8 mouse cellular contexts compared by ENCODE assay signal in the genomic region with DNA sequence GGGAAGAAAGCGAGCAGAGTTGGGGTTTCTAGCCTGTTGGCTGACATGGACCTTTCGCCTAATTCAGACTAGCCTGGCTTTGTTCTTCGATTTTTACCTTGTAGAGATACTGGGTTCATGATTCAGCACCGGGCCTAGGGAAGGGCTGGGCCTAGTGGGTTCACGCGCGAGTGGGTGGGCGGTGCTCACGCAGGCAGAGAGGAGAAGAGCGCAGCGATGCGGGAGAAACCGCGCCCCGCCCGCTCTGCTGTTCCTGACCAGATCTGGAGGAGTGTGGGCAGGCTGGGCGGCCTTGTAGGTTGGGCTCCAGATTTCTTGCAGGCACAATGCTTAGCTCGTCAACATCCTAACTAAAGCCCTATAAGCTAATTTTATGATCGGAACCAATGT. TPM values are rescaled to one million over a fixed set of nuclear protein-coding genes. Genes with fewer than 3 reads are reported as not detected.
DNase-seq lines count a peak whose midpoint lies in the region; ATAC-seq and TF ChIP-seq lines count a peak whose summit lies in the region.

No protein-coding gene starts in this region.

- peaks cover 5% of the 10 kb centered on the region for H3K27me3 ChIP-seq in liver, embryonic 11.5 days (replicated peaks; ENCODE audit: control insufficient read depth, insufficient read depth, low read length)
- no peaks in the 10 kb centered on the region for H3K27me3 ChIP-seq in embryonic facial prominence, embryonic 15.5 days
- H3K27me3 ChIP-seq in liver, postnatal 0 days (ENCODE audit: insufficient read depth, low read length): no peaks in the 10 kb centered on the region
- no peaks in the 10 kb centered on the region for H3K27me3 ChIP-seq in stomach, embryonic 16.5 days (ENCODE audit: control insufficient read depth, insufficient read depth, low read length)

- no peak for TF ChIP-seq CTCF in liver, postnatal 0 days (IDR thresholded peaks at IDR 0.05; ENCODE audit: low read depth)

- ATAC-seq in liver, embryonic 11.5 days (replicated peaks; ENCODE audit: low FRiP score): no peak
- no peak for ATAC-seq in embryonic facial prominence, embryonic 15.5 days (ENCODE audit: insufficient number of reproducible peaks, low FRiP score, low TSS enrichment, low read depth)
- no peak for ATAC-seq in liver, postnatal 0 days
- no peak for ATAC-seq in stomach, embryonic 16.5 days (ENCODE audit: insufficient read depth, low FRiP score)
- ATAC-seq in erythroblast, adult 5-6 weeks (replicated peaks; ENCODE audit: low FRiP score, poor library complexity, severe bottlenecking): no peak

- no peak overlapping the region for H3K27ac ChIP-seq in liver, embryonic 11.5 days (ENCODE audit: low read depth, low read length)
- H3K27ac ChIP-seq in embryonic facial prominence, embryonic 15.5 days (replicated peaks): no peak overlapping the region
- no peak overlapping the region for H3K27ac ChIP-seq in liver, postnatal 0 days (ENCODE audit: low read depth)
- H3K27ac ChIP-seq in stomach, embryonic 16.5 days (ENCODE audit: low read length): no peak overlapping the region

- peak overlapping the region; percentile 62 for H3K4me2 ChIP-seq in liver, embryonic 11.5 days
- H3K4me2 ChIP-seq in embryonic facial prominence, embryonic 15.5 days (replicated peaks): peak overlapping the region; percentile 59
- peak overlapping the region; percentile 62 for H3K4me2 ChIP-seq in liver, postnatal 0 days (ENCODE audit: low read depth, low read length)
- H3K4me2 ChIP-seq in stomach, embryonic 16.5 days (ENCODE audit: low read depth, low read length): peak overlapping the region; percentile 69

- no peaks in the 10 kb centered on the region for H3K9me3 ChIP-seq in liver, embryonic 11.5 days (ENCODE audit: control insufficient read depth, low read length)
- no peaks in the 10 kb centered on the region for H3K9me3 ChIP-seq in embryonic facial prominence, embryonic 15.5 days (replicated peaks)
- H3K9me3 ChIP-seq in liver, postnatal 0 days (ENCODE audit: low read length): no peaks in the 10 kb centered on the region
- H3K9me3 ChIP-seq in stomach, embryonic 16.5 days (replicated peaks; ENCODE audit: control insufficient read depth, low read length): no peaks in the 10 kb centered on the region

- WGBS in liver, embryonic 11.5 days: 38% methylated on average over 19 of the region's 19 CpGs
- 33% methylated on average over 19 of the region's 19 CpGs for WGBS in embryonic facial prominence, embryonic 15.5 days
- WGBS in liver, postnatal 0 days (ENCODE audit: insufficient replicate concordance): 48% methylated on average over 19 of the region's 19 CpGs
- 33% methylated on average over 19 of the region's 19 CpGs for WGBS in stomach, embryonic 16.5 days

- H3K4me3 ChIP-seq in liver, embryonic 11.5 days (ENCODE audit: low read depth, low read length): no peak overlapping the region
- H3K4me3 ChIP-seq in embryonic facial prominence, embryonic 15.5 days (replicated peaks): peak overlapping the region; percentile 34
- H3K4me3 ChIP-seq in liver, postnatal 0 days (ENCODE audit: low read depth, low read length): 0 out of 2 replicates have a peak overlapping the region, but pooled peaks have one; percentile 24
- H3K4me3 ChIP-seq in stomach, embryonic 16.5 days (replicated peaks; ENCODE audit: low read length): peak overlapping the region; percentile 36; the same call in 1 of the 2 replicates

- no peaks in the 10 kb centered on the region for H3K36me3 ChIP-seq in liver, embryonic 11.5 days (ENCODE audit: control insufficient read depth, insufficient read depth, low read length)
- H3K36me3 ChIP-seq in embryonic facial prominence, embryonic 15.5 days: no peaks in the 10 kb centered on the region
- no peaks in the 10 kb centered on the region for H3K36me3 ChIP-seq in liver, postnatal 0 days (replicated peaks; ENCODE audit: insufficient read depth, low read length)
- H3K36me3 ChIP-seq in stomach, embryonic 16.5 days (ENCODE audit: control insufficient read depth, insufficient read depth, low read length): no peaks in the 10 kb centered on the region

- no peak for TF ChIP-seq EP300 in liver, postnatal 0 days (IDR thresholded peaks at IDR 0.05; ENCODE audit: low read depth)

- H3K9ac ChIP-seq in liver, embryonic 11.5 days (ENCODE audit: low read depth, low read length): no peak overlapping the region
- H3K9ac ChIP-seq in embryonic facial prominence, embryonic 15.5 days: no peak overlapping the region
- H3K9ac ChIP-seq in liver, postnatal 0 days (replicated peaks): no peak overlapping the region
- H3K9ac ChIP-seq in stomach, embryonic 16.5 days (ENCODE audit: low read length): no peak overlapping the region; the same call in 1 of the 2 replicates

- no peak for DNase-seq in liver, embryonic 11.5 days (ENCODE audit: low spot score)
- no peak for DNase-seq in liver
- peak; percentile 84 to 88 for DNase-seq in layer of hippocampus, adult 18-20 months (ENCODE audit: low spot score in 2 of 2)
- DNase-seq in liver, postnatal 0 days: no peak
- no peak for DNase-seq in urinary bladder, adult 2 months (ENCODE audit: low spot score)

- peaks cover 12% of the 10 kb centered on the region for H3K4me1 ChIP-seq in liver, embryonic 11.5 days (replicated peaks; ENCODE audit: control insufficient read depth, insufficient read depth, low read length)
- peaks cover 11% of the 10 kb centered on the region for H3K4me1 ChIP-seq in embryonic facial prominence, embryonic 15.5 days
- H3K4me1 ChIP-seq in liver, postnatal 0 days (ENCODE audit: insufficient read depth): peaks cover 9% of the 10 kb centered on the region
- H3K4me1 ChIP-seq in stomach, embryonic 16.5 days (ENCODE audit: control insufficient read depth, insufficient read depth, low read length): peaks cover 9% of the 10 kb centered on the region

RNA-seq across cellular contexts. Expression of gene Map4k5, which starts 15.5 kb away (rescaled TPM):
- polyA plus RNA-seq in liver, embryonic 11.5 days (2014; fragmentation: Nextera tagmentation; extraction: Ambion mirVana): 21.5 and 26.8 TPM in 2 replicates
- 36.5 and 36.6 TPM in 2 replicates for polyA plus RNA-seq in embryonic facial prominence, embryonic 15.5 days (2015; fragmentation: Nextera tagmentation; extraction: Ambion mirVana)
- 10 to 100 TPM; 45.8 to 48.9 TPM for total RNA-seq in layer of hippocampus, adult 18-20 months (2021)
- polyA plus RNA-seq in liver, postnatal 0 days (2015; fragmentation: Nextera tagmentation; extraction: Ambion mirVana): 11.7 and 11.8 TPM in 2 replicates
- 19.1 and 24.3 TPM in 2 replicates for polyA plus RNA-seq in stomach, embryonic 16.5 days (2015; fragmentation: Nextera tagmentation; extraction: Ambion mirVana)
- polyA plus RNA-seq in urinary bladder, adult 2 months (2012; rRNA removed): 23.3 and 29.0 TPM in 2 replicates
- 320 and 330 TPM in 2 replicates for total RNA-seq in erythroblast, adult 5-6 weeks (2015; ENCODE audit: low replicate concordance)
- total RNA-seq in erythroblast, adult 5-6 weeks (2017; ENCODE audit: low replicate concordance): 596 and 599 TPM in 2 replicates

RNA-seq across cellular contexts. Expression of gene Atl1, which starts 16.1 kb away (rescaled TPM):
- polyA plus RNA-seq in liver, embryonic 11.5 days (2014; fragmentation: Nextera tagmentation; extraction: Ambion mirVana): 1.0 and 1.5 TPM in 2 replicates
- polyA plus RNA-seq in embryonic facial prominence, embryonic 15.5 days (2015; fragmentation: Nextera tagmentation; extraction: Ambion mirVana): 7.3 and 8.6 TPM in 2 replicates
- 100 to 1,000 TPM; 192 to 198 TPM for total RNA-seq in layer of hippocampus, adult 18-20 months (2021)
- polyA plus RNA-seq in liver, postnatal 0 days (2015; fragmentation: Nextera tagmentation; extraction: Ambion mirVana): 1.0 and 1.1 TPM in 2 replicates
- polyA plus RNA-seq in stomach, embryonic 16.5 days (2015; fragmentation: Nextera tagmentation; extraction: Ambion mirVana): 4.5 and 7.2 TPM in 2 replicates
- 6.8 and 9.1 TPM in 2 replicates for polyA plus RNA-seq in urinary bladder, adult 2 months (2012; rRNA removed)
- 5.4 and 9.6 TPM in 2 replicates for total RNA-seq in erythroblast, adult 5-6 weeks (2015; ENCODE audit: low replicate concordance)
- 12.8 and 23.0 TPM in 2 replicates for total RNA-seq in erythroblast, adult 5-6 weeks (2017; ENCODE audit: low replicate concordance)

Comparison
In these comparisons a context has a peak if more than half of its experiments do, and no peak if none do; other contexts are left out.
1. DNase-seq: peak in layer of hippocampus, adult 18-20 months (2 of 2); none in liver, embryonic 11.5 days (single experiment), liver (single experiment), liver, postnatal 0 days (single experiment) and urinary bladder, adult 2 months (single experiment).
2. Peak in every context shown above with its lines, with median percentiles within 50 percentile points of each other: H3K4me2 ChIP-seq.